Mouse (Mus musculus): ENCODE measurements around the gene Bhlha9.

The Bhlha9 gene

DNA sequence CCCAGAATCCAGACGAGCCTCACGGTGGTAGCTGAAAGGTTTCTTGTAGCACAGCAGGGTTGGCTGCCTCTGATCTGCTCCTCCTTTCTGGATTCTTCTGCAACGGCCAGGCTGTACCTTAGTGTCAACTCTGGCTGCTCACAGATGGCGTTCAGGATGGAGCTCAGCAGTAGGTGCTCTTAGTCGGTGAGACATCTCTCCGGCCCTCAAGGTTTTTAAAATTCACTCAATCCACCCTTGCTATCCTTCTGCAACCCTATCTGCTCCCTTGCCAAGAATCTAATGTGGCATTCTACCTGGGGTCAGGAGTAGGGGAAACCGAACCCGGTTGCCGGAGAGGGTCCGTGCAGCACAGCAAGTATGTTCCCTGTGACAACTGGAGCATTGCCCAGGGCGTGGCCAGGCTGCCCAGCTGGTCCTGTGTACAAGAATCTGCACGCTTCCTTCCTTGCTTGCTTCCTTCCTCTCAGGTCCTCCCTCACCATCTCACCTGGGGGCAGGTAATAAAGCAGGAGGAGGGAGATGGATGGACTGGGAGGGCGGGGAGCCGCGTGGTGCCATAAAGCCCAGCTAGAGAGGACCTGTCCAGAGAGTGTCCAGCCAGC, at the start of gene Bhlha9:
Gene Bhlha9, plus strand, starts transcription at position 600 of the 605 bp plus-strand sequence.
- no peak for DNase-seq (ENCODE audit: extremely low read depth, insufficient read length, low spot score)

DNA sequence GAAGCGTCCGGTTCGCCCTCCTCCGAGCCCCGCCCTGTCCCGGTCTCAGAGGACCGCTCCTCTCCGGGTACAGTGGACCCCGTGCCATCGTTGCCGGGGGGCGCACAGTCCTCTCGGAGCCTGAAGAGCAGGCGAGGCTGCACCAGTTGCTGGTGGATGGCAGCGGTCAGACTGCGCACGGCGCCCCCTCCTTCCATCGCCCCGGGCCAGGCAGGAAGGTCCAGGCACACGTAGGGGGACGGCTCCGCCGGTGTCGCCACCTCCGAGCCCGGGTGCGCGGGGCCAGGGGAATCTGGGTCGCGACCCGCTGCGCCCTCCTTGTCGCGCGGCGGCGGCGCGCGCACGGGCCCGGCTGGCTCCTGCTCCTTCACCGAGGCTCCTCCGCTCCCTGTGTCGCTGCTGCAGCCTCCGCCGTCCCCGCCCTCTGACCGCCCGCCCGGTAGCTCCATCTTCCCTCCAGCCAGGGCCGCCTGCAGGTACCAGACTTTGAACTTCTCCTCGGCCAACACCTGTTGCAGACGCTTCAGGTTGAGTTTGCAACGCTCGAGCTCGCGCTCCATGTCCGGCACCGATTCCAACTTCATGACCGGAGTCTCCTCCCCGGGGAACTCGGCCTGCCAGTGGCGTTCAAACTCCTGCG, 49.6 kb upstream of the Bhlha9 start:
- peak; percentile 14 for DNase-seq (ENCODE audit: extremely low read depth, insufficient read length, low spot score)

GRCm38 (mm10) chr11:76623206-76623961, 48.9 kb upstream of the Bhlha9 start:
- DNase-seq (ENCODE audit: extremely low read depth, insufficient read length, low spot score): no peak

GRCm38 (mm10) chr11:76624071-76624470, 48.2 kb upstream of the Bhlha9 start:
- no peak for DNase-seq (ENCODE audit: extremely low read depth, insufficient read length, low spot score)

DNA sequence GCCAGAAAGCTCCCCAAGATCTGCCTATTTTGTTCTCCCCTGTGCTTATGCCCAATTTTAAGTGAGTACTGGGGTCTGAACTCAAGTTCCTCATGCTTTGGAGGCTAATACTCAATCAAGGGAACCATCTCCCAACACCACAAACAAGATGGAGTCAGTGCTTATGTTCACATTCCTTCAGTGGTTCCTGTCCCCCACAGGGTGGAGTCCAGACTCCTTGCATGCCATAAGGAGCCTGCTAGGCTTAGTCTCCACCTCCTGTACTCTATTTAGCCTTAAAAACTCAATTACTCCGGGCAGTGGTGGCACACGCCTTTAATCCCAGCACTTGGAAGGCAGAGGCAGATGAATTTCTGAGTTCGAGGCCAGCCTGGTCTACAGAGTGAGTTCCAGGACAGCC, 47.4 kb upstream of the Bhlha9 start:
- DNase-seq (ENCODE audit: extremely low read depth, insufficient read length, low spot score): no peak

DNA sequence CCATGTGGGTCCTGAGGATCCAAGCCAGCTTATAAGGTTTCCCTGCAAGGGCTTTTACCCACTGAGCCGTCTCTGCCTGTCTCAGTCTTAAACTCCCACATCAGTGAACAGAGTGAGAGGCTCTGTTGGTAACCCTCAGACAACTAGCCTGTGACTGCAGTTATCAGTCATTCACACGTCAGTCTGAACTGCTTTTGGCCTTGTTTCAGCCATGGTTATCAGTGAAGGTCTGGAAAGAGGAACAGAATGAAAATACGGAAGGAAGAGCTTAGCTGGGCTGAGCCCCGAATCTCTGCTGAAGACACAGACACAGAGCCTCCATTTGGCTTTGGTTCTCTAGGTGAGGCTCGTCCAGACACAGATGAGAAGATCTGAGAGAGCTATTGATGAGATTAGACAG, 43.7 kb upstream of the Bhlha9 start:
- DNase-seq (ENCODE audit: extremely low read depth, insufficient read length, low spot score): no peak

DNA sequence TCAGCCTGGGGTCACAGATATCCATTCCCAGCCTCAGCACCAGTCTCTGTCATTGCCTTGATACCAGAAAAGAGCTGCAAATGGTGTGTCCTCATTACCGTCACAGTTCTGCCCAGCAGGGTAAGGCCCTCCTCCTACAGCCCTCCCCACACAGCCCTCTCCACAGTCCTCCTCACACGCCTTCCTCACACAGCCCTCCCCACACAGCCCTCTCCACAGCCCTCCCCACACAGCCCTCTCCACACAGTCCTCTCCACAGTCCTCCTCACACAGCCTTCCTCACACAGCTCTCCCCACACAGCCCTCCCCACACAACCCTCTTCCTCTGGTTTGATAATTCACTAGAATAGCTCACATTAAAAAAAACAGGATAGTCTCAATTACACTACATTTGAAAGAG, 42.2 kb upstream of the Bhlha9 start:
- no peak for DNase-seq (ENCODE audit: extremely low read depth, insufficient read length, low spot score)

GRCm38 (mm10) chr11:76630487-76630886, 41.8 kb upstream of the Bhlha9 start:
- DNase-seq (ENCODE audit: extremely low read depth, insufficient read length, low spot score): no peak

- no peak for DNase-seq (ENCODE audit: extremely low read depth, insufficient read length, low spot score)
Measured at GRCm38 (mm10) chr11:76639269-76639985, 32.8 kb upstream of the Bhlha9 start.

DNA sequence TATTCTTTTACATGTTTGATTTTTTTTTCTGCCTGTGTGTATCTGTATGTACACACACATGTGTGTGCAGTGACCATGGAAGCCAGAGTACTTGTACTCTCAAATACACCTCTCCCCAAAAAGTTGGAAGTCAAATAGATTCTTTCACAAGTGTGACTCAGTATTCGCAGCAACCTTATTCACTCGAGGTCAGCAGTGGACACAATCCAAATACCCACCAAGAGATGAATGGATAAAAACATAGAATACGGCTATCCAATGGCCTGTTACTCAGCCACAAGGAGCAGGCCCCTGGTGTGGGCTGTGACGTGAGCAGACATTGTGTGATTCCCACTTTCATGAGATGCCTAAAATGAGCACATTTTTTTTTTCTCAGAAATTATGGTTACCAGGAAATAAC, 32.0 kb upstream of the Bhlha9 start:
- DNase-seq (ENCODE audit: extremely low read depth, insufficient read length, low spot score): no peak

DNA sequence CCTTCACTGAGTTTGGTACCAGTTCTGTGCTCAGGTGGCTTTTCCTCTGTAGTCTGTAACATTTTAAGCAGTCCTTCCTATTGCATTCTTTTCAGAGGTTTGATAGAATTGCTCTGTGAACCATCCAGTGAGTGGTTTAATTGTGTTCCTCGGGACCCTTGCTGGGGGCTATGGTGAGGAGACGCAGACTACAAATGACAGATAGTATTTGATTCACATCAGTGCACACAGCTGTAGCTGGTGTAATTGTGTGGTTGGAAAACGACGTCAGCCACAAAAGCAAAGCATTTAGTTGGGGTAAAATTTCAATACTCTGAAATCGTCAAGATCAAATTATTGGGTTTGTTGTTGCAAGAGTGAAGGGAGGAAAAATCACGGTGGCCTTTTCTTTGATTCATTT, 28.0 kb upstream of the Bhlha9 start:
- no peak for DNase-seq (ENCODE audit: extremely low read depth, insufficient read length, low spot score)

GRCm38 (mm10) chr11:76645036-76645435, 27.2 kb upstream of the Bhlha9 start:
- DNase-seq (ENCODE audit: extremely low read depth, insufficient read length, low spot score): no peak

DNA sequence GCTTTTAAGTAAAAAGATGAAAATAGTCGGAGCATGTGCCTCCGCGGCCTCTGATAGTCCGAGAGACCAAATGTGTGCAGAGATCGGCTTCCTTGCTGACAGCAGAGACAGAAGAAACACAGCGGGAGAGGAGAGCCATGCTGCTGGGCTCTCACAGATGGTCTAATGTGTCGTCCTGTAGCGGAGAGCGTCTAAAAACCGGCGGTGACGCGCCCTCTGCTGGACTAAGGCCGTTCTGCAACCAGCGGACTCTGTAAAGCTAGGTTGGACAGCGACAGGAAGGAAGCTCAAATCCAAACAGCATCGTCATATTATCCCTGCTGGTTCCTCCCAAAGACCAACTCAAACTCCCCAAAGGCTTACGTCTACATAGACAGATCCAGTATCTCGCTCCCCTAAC, 26.3 kb upstream of the Bhlha9 start:
- peak; percentile 71 for DNase-seq (ENCODE audit: extremely low read depth, insufficient read length, low spot score)

DNA sequence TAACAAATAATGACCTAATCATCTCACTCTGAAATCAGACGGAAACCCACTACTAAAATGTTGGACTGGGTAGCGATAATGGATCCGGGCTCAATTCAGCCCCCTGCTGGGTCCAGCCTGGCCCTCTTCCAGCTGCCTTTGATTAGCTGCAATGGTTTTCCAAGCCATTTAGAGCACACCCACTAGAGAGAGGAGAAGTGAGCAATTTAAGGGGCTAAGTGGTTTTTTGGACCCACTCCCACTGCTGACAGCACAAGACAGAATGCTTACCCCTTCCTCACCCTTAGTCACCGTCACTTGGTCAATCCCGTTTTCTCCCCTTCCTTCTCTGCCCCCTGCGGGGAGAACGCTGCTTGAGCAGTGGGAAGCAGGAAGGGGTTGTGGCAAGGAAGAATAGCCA, 25.2 kb upstream of the Bhlha9 start:
- DNase-seq (ENCODE audit: extremely low read depth, insufficient read length, low spot score): no peak

GRCm38 (mm10) chr11:76647500-76647899, 24.8 kb upstream of the Bhlha9 start:
- peak; percentile 64 for DNase-seq (ENCODE audit: extremely low read depth, insufficient read length, low spot score)

GRCm38 (mm10) chr11:76650862-76651560, 21.3 kb upstream of the Bhlha9 start:
- DNase-seq (ENCODE audit: extremely low read depth, insufficient read length, low spot score): no peak

DNA sequence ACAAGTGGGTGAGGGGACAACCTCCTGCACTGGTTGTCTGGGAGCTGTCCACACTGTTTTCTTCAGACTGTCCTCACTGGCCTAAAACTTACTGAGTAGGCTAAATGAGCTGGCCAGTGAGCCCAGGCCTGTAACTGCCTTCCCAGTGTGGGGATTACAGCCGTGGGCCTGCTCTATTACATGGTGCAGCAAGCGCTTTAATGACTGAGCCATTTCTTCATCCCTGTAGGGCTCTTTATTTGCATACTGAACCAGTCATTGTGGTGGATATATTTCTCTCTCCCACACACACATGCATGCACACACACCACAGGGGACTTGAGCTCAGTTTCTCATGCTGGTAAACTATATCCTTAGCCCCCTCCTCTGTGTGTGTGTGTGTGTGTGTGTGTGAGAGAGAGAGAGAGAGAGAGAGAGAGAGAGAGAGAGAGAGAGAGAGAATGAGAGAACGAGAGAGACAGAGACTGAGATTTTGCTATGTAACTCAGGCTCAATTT, 19.4 kb upstream of the Bhlha9 start:
- DNase-seq (ENCODE audit: extremely low read depth, insufficient read length, low spot score): no peak

DNA sequence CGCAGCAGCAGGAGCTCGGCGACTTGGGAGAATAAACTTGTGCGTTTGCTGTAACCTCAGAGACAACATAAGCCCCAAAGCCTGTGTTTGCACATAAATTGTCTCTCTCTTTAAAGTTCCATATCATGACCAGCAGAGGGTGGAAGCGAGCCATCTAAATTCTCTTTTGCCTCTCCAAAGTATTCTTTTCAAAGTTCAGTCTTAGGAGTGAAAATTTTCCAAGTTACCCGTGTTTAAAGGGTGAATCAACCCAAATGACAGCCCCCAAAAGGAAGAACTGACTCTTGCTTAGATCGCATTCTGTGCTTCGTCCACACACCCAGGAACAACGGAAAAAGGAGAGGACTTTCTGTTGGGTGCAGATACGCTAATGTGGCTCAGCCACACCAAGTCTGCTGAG, 17.2 kb upstream of the Bhlha9 start:
- no peak for DNase-seq (ENCODE audit: extremely low read depth, insufficient read length, low spot score)

GRCm38 (mm10) chr11:76657450-76657970, 14.8 kb upstream of the Bhlha9 start:
- DNase-seq (ENCODE audit: extremely low read depth, insufficient read length, low spot score): no peak
